Comparison of ENCODE assay signal across 25 mouse cellular contexts in the genomic region with DNA sequence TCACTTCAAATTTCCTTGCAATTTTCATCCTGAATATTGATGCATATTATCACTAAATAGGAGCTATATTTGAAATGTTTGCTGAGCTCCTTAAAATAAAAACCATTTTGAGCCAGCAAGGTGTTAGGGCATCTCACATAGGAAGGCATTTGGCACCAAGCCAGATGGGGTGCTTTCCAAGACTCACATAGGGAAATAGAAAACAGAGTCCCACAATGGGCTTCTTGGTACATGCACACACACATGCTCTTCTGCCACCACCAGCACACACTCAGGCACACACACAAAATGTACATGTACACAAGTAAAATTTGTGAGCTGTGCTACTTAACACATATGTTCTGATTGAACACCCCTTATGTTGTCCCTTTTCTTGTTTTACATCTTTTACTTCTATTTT.
DNase-seq lines count a peak whose midpoint lies in the region; TF ChIP-seq lines count a peak whose summit lies in the region.
"Had no signal": no experiment of that assay in that cellular context is flagged by ENCODE, and none has a peak within 500 bp of the region (broad histone marks: within the 10 kb centered on the region; RNA-seq: fewer than 3 reads in every experiment).

No protein-coding gene starts in this region.

- peak; percentile 13 to 22 for DNase-seq in cerebellum, adult 2 months
- no peak for DNase-seq in cerebellum, adult 11-12 months
- DNase-seq in kidney, postnatal 10 days: peak; percentile 4
- no peak for DNase-seq in kidney, adult 2 months
- peak; percentile 2 for DNase-seq in right cerebral cortex, postnatal 4 days
- DNase-seq in right cerebral cortex, postnatal 14 days: no peak
- DNase-seq in urinary bladder, postnatal 36 days (ENCODE audit: low spot score in 2 of 2): no peak
- no peak for DNase-seq in thymus, postnatal 25 days
- DNase-seq: adrenal gland, postnatal 10 days; gastrocnemius, adult 2 months; gastrocnemius, postnatal 36 days; heart, adult 18-20 months; heart, postnatal 36 days; lung, adult 2 months; right cerebral cortex, adult 18-20 months had no signal

- H3K4me1 ChIP-seq in cerebellum, adult 2 months (ENCODE audit: control insufficient read depth, insufficient read depth, low read length): no peaks in the 10 kb centered on the region
- H3K4me1 ChIP-seq in kidney, adult 2 months (ENCODE audit: control insufficient read depth, insufficient read depth, low read length): no peaks in the 10 kb centered on the region
- H3K4me1 ChIP-seq: hindbrain, embryonic 12.5 days; kidney, embryonic 15.5 days; limb, embryonic 10.5 days; limb, embryonic 15.5 days; midbrain, embryonic 10.5 days; neural tube, embryonic 12.5 days had no signal

- H3K36me3 ChIP-seq in kidney, adult 2 months (ENCODE audit: control insufficient read depth, insufficient read depth, low read length): no peaks in the 10 kb centered on the region
- H3K36me3 ChIP-seq: hindbrain, embryonic 12.5 days; kidney, embryonic 15.5 days; limb, embryonic 10.5 days; limb, embryonic 15.5 days; midbrain, embryonic 10.5 days; neural tube, embryonic 12.5 days had no signal

- TF ChIP-seq POLR2A in cerebellum, adult 2 months (IDR thresholded peaks at IDR 0.05; ENCODE audit: borderline replicate concordance, insufficient read depth, low read length): no peak
- TF ChIP-seq POLR2A in kidney, adult 2 months (IDR thresholded peaks at IDR 0.05; ENCODE audit: low read depth, low read length): no peak

- no peak for TF ChIP-seq CTCF in cerebellum, adult 2 months (IDR thresholded peaks at IDR 0.05; ENCODE audit: borderline replicate concordance, insufficient read depth, low read depth, low read length)
- TF ChIP-seq CTCF in kidney, adult 2 months (conservative IDR thresholded peaks at IDR 0.05; ENCODE audit: insufficient read depth, insufficient read length, low read depth, low read length): no peak

- no peak overlapping the region for H3K27ac ChIP-seq in cerebellum, adult 2 months (ENCODE audit: insufficient read depth, low read length)
- H3K27ac ChIP-seq in kidney, adult 2 months (ENCODE audit: insufficient read depth, low read depth, low read length): no peak overlapping the region
- H3K27ac ChIP-seq: gastrocnemius, adult 2 months; hindbrain, embryonic 12.5 days; kidney, embryonic 15.5 days; limb, embryonic 10.5 days; limb, embryonic 15.5 days; liver, embryonic 14.5 days; midbrain, embryonic 10.5 days; neural tube, embryonic 12.5 days had no signal

- no peaks in the 10 kb centered on the region for H3K27me3 ChIP-seq in cerebellum, adult 2 months (ENCODE audit: control insufficient read depth, insufficient read depth, low read length)
- H3K27me3 ChIP-seq in kidney, adult 2 months (replicated peaks; ENCODE audit: control insufficient read depth, insufficient read depth, low read length): no peaks in the 10 kb centered on the region
- H3K27me3 ChIP-seq: CH12.LX; hindbrain, embryonic 12.5 days; kidney, embryonic 15.5 days; limb, embryonic 15.5 days; neural tube, embryonic 12.5 days had no signal

- H3K4me3 ChIP-seq in cerebellum, adult 2 months (replicated peaks; ENCODE audit: insufficient read depth, low read depth, low read length): no peak overlapping the region
- H3K4me3 ChIP-seq in kidney, adult 2 months (ENCODE audit: insufficient read depth, low read depth, low read length): no peak overlapping the region
- H3K4me3 ChIP-seq: erythroblast, embryonic 14.5 days; gastrocnemius, adult 2 months; hindbrain, embryonic 12.5 days; kidney, embryonic 15.5 days; limb, embryonic 10.5 days; limb, embryonic 15.5 days; midbrain, embryonic 10.5 days; myocyte; neural tube, embryonic 12.5 days had no signal

Comparison
In these comparisons a context has a peak if more than half of its experiments do, and no peak if none do; other contexts are left out.
1. DNase-seq: peak in cerebellum, adult 2 months (2 of 2), kidney, postnatal 10 days (single experiment) and right cerebral cortex, postnatal 4 days (single experiment); none in cerebellum, adult 11-12 months (single experiment), kidney, adult 2 months (single experiment), right cerebral cortex, postnatal 14 days (single experiment), urinary bladder, postnatal 36 days (0 of 2) and thymus, postnatal 25 days (single experiment).